Mouse (Mus musculus): ENCODE data around the gene Npdc1. TPM values are rescaled to one million over a fixed set of nuclear protein-coding genes. Genes with fewer than 3 reads are reported as not detected.
A peak's percentile ranks its signal among the peaks of the same experiment; 100 is the strongest.

Npdc1 gene
- polyA plus RNA-seq, 1 experiment from 2014 or later, result 53.7 TPM

- Histone ChIP-seq H3K9ac (replicated peaks; ENCODE audit: low read depth, low read length) (no peak overlapping the region), H3K36me3 (ENCODE audit: control insufficient read depth, insufficient read depth, low read length) (no peaks in the 10 kb centered on the region), H3K27me3 (ENCODE audit: control insufficient read depth, insufficient read depth, low read length) (no peaks in the 10 kb centered on the region), H3K9me3 (ENCODE audit: control insufficient read depth, low read depth, low read length) (no peaks in the 10 kb centered on the region), H3K4me2 (replicated peaks; ENCODE audit: low read depth, low read length) (no peak overlapping the region), H3K27ac (ENCODE audit: low read length) (no peak overlapping the region), H3K4me3 (ENCODE audit: low read depth, low read length) (no peak overlapping the region), H3K4me1 (ENCODE audit: control insufficient read depth, insufficient read depth, low read length) (no peaks in the 10 kb centered on the region)
- WGBS, result 51% methylated on average over 5 of the region's 5 CpGs
- ATAC-seq (ENCODE audit: insufficient number of reproducible peaks, insufficient read depth, low FRiP score, low read depth), result no peak
Observed at GRCm38 (mm10) chr2:25384492-25384891, 14.7 kb upstream of the Npdc1 start.

- Histone ChIP-seq H3K4me2 (replicated peaks; ENCODE audit: low read depth, low read length) (no peak overlapping the region), H3K9ac (replicated peaks; ENCODE audit: low read depth, low read length) (no peak overlapping the region), H3K27me3 (ENCODE audit: control insufficient read depth, insufficient read depth, low read length) (0 out of 2 replicates have a peak, but pooled peaks cover 2% of the 10 kb centered on the region), H3K27ac (ENCODE audit: low read length) (no peak overlapping the region), H3K4me1 (ENCODE audit: control insufficient read depth, insufficient read depth, low read length) (peaks cover 15% of the 10 kb centered on the region; the same call in 1 of the 2 replicates), H3K36me3 (ENCODE audit: control insufficient read depth, insufficient read depth, low read length) (no peaks in the 10 kb centered on the region), H3K4me3 (ENCODE audit: low read depth, low read length) (no peak overlapping the region), H3K9me3 (ENCODE audit: control insufficient read depth, low read depth, low read length) (no peaks in the 10 kb centered on the region)
- 49% methylated on average over 5 of the region's 5 CpGs for WGBS
- no peak for ATAC-seq (ENCODE audit: insufficient number of reproducible peaks, insufficient read depth, low FRiP score, low read depth)
Observed at GRCm38 (mm10) chr2:25391266-25391665, 7.9 kb upstream of the Npdc1 start.

- ATAC-seq (ENCODE audit: insufficient number of reproducible peaks, insufficient read depth, low FRiP score, low read depth), result no peak
- no peak overlapping the region for H3K4me2 ChIP-seq (replicated peaks; ENCODE audit: low read depth, low read length)
- 33% methylated on average over 3 of the region's 3 CpGs for WGBS
- no peaks in the 10 kb centered on the region for H3K9me3 ChIP-seq (ENCODE audit: control insufficient read depth, low read depth, low read length)
- peaks cover 17% of the 10 kb centered on the region; the same call in 1 of the 2 replicates for H3K27me3 ChIP-seq (ENCODE audit: control insufficient read depth, insufficient read depth, low read length)
- no peak overlapping the region for H3K9ac ChIP-seq (replicated peaks; ENCODE audit: low read depth, low read length)
- H3K4me1 ChIP-seq (ENCODE audit: control insufficient read depth, insufficient read depth, low read length), result peaks cover 17% of the 10 kb centered on the region; the same call in 1 of the 2 replicates
- no peak overlapping the region for H3K4me3 ChIP-seq (ENCODE audit: low read depth, low read length)
- H3K27ac ChIP-seq (ENCODE audit: low read length), result 0 out of 2 replicates have a peak overlapping the region, but pooled peaks have one; percentile 27
- H3K36me3 ChIP-seq (ENCODE audit: control insufficient read depth, insufficient read depth, low read length), result no peaks in the 10 kb centered on the region
Observed at GRCm38 (mm10) chr2:25394281-25395221, 4.6 kb upstream of the Npdc1 start.

- H3K4me2 ChIP-seq (replicated peaks; ENCODE audit: low read depth, low read length), result peak within 1 kb of the TSS; percentile 73
- H3K27me3 ChIP-seq (ENCODE audit: control insufficient read depth, insufficient read depth, low read length), result peaks cover 22% of the 10 kb centered on the region; the same call in 1 of the 2 replicates
- peak within 1 kb of the TSS; percentile 18; the same call in 1 of the 2 replicates for H3K9ac ChIP-seq (replicated peaks; ENCODE audit: low read depth, low read length)
- H3K4me1 ChIP-seq (ENCODE audit: control insufficient read depth, insufficient read depth, low read length), result peaks cover 17% of the 10 kb centered on the region; the same call in 1 of the 2 replicates
- H3K36me3 ChIP-seq (ENCODE audit: control insufficient read depth, insufficient read depth, low read length), result no peaks in the 10 kb centered on the region
- peak within 1 kb of the TSS; percentile 36 for H3K4me3 ChIP-seq (ENCODE audit: low read depth, low read length)
- peak; percentile 68 for ATAC-seq (ENCODE audit: insufficient number of reproducible peaks, insufficient read depth, low FRiP score, low read depth)
- H3K27ac ChIP-seq (ENCODE audit: low read length), result 0 out of 2 replicates have a peak within 1 kb of the TSS, but pooled peaks have one; percentile 27
- 2% methylated on average over 57 of the region's 57 CpGs for WGBS
- no peaks in the 10 kb centered on the region for H3K9me3 ChIP-seq (ENCODE audit: control insufficient read depth, low read depth, low read length)
Observed at GRCm38 (mm10) chr2:25395721-25396596, 3.2 kb upstream of the Npdc1 start, which contains the start of gene Entpd2. Gene Entpd2, plus strand, starts transcription at chr2:25395874.

GRCm38 (mm10) chr2:25396597-25396983, 2.6 kb upstream of the Npdc1 start:
- Histone ChIP-seq H3K27me3 (ENCODE audit: control insufficient read depth, insufficient read depth, low read length) (peaks cover 22% of the 10 kb centered on the region; the same call in 1 of the 2 replicates), H3K9ac (replicated peaks; ENCODE audit: low read depth, low read length) (no peak overlapping the region), H3K4me3 (ENCODE audit: low read depth, low read length) (peak overlapping the region; percentile 36), H3K4me2 (replicated peaks; ENCODE audit: low read depth, low read length) (peak overlapping the region; percentile 73), H3K36me3 (ENCODE audit: control insufficient read depth, insufficient read depth, low read length) (no peaks in the 10 kb centered on the region), H3K27ac (ENCODE audit: low read length) (no peak overlapping the region), H3K4me1 (ENCODE audit: control insufficient read depth, insufficient read depth, low read length) (peaks cover 17% of the 10 kb centered on the region; the same call in 1 of the 2 replicates), H3K9me3 (ENCODE audit: control insufficient read depth, low read depth, low read length) (no peaks in the 10 kb centered on the region)
- ATAC-seq (ENCODE audit: insufficient number of reproducible peaks, insufficient read depth, low FRiP score, low read depth), result no peak
- WGBS, result 42% methylated on average over 3 of the region's 3 CpGs

GRCm38 (mm10) chr2:25397010-25397409, 2.1 kb upstream of the Npdc1 start:
- no peaks in the 10 kb centered on the region for H3K9me3 ChIP-seq (ENCODE audit: control insufficient read depth, low read depth, low read length)
- no peak for ATAC-seq (ENCODE audit: insufficient number of reproducible peaks, insufficient read depth, low FRiP score, low read depth)
- no peak overlapping the region for H3K4me3 ChIP-seq (ENCODE audit: low read depth, low read length)
- H3K4me2 ChIP-seq (replicated peaks; ENCODE audit: low read depth, low read length), result no peak overlapping the region
- H3K27me3 ChIP-seq (ENCODE audit: control insufficient read depth, insufficient read depth, low read length), result peaks cover 25% of the 10 kb centered on the region; the same call in 1 of the 2 replicates
- H3K9ac ChIP-seq (replicated peaks; ENCODE audit: low read depth, low read length), result no peak overlapping the region
- 67% methylated on average over 1 of the region's 1 CpGs for WGBS
- no peaks in the 10 kb centered on the region for H3K36me3 ChIP-seq (ENCODE audit: control insufficient read depth, insufficient read depth, low read length)
- H3K27ac ChIP-seq (ENCODE audit: low read length), result no peak overlapping the region
- H3K4me1 ChIP-seq (ENCODE audit: control insufficient read depth, insufficient read depth, low read length), result peaks cover 17% of the 10 kb centered on the region; the same call in 1 of the 2 replicates

- peaks cover 21% of the 10 kb centered on the region for H3K4me1 ChIP-seq (ENCODE audit: control insufficient read depth, insufficient read depth, low read length)
- H3K27ac ChIP-seq (ENCODE audit: low read length), result no peak overlapping the region
- no peaks in the 10 kb centered on the region for H3K36me3 ChIP-seq (ENCODE audit: control insufficient read depth, insufficient read depth, low read length)
- no peak overlapping the region for H3K9ac ChIP-seq (replicated peaks; ENCODE audit: low read depth, low read length)
- WGBS, result 86% methylated on average over 7 of the region's 7 CpGs
- no peak overlapping the region for H3K4me2 ChIP-seq (replicated peaks; ENCODE audit: low read depth, low read length)
- peaks cover 23% of the 10 kb centered on the region for H3K27me3 ChIP-seq (ENCODE audit: control insufficient read depth, insufficient read depth, low read length)
- no peak for ATAC-seq (ENCODE audit: insufficient number of reproducible peaks, insufficient read depth, low FRiP score, low read depth)
- H3K4me3 ChIP-seq (ENCODE audit: low read depth, low read length), result no peak overlapping the region
- H3K9me3 ChIP-seq (ENCODE audit: control insufficient read depth, low read depth, low read length), result no peaks in the 10 kb centered on the region
Observed at GRCm38 (mm10) chr2:25398065-25398464, 1.1 kb upstream of the Npdc1 start.

- Histone ChIP-seq H3K27ac (ENCODE audit: low read length) (no peak overlapping the region), H3K9ac (replicated peaks; ENCODE audit: low read depth, low read length) (no peak overlapping the region), H3K4me2 (replicated peaks; ENCODE audit: low read depth, low read length) (peak overlapping the region; percentile 18; the same call in 1 of the 2 replicates), H3K36me3 (ENCODE audit: control insufficient read depth, insufficient read depth, low read length) (no peaks in the 10 kb centered on the region), H3K4me1 (ENCODE audit: control insufficient read depth, insufficient read depth, low read length) (peaks cover 15% of the 10 kb centered on the region), H3K27me3 (ENCODE audit: control insufficient read depth, insufficient read depth, low read length) (peaks cover 25% of the 10 kb centered on the region), H3K9me3 (ENCODE audit: control insufficient read depth, low read depth, low read length) (no peaks in the 10 kb centered on the region), H3K4me3 (ENCODE audit: low read depth, low read length) (no peak overlapping the region; the same call in 1 of the 2 replicates)
- WGBS, result 24% methylated on average over 16 of the region's 16 CpGs
- no peak for ATAC-seq (ENCODE audit: insufficient number of reproducible peaks, insufficient read depth, low FRiP score, low read depth)
Observed at GRCm38 (mm10) chr2:25400291-25400690, 1.1 kb downstream of the Npdc1 start.
